Mouse (Mus musculus) cerebellum, adult 2 months (tissue): ENCODE measurements around the gene Enox1. TPM values are rescaled to one million over a fixed set of nuclear protein-coding genes. Genes with fewer than 3 reads are reported as not detected.
A peak's percentile ranks its signal among the peaks of the same experiment; 100 is the strongest.

ENCODE experiments used
- DNase-seq, 2 experiments: peaks; one replicate each; pipeline ENCODE4 v3.0.0; 2021
- H3K27ac ChIP-seq: fragments of 200-500 bp; 2 replicates; pipeline ENCODE4 v1.5.1; 2012; ENCODE audit warnings: low read length, control low read depth, inconsistent platforms; ENCODE audit not compliant: insufficient read depth
- H3K27me3 ChIP-seq: fragments of 200-500 bp; 2 replicates; pipeline ENCODE4 v1.6.1; 2012; ENCODE audit warnings: inconsistent platforms, mild to moderate bottlenecking, low read length, moderate library complexity; ENCODE audit not compliant: control insufficient read depth, insufficient read depth
- H3K4me1 ChIP-seq: fragments of 200-500 bp; 2 replicates; pipeline ENCODE4 v1.6.1; 2011; ENCODE audit warnings: low read length; ENCODE audit not compliant: control insufficient read depth, insufficient read depth
- H3K4me3 ChIP-seq: fragments of 200-500 bp; replicated peaks from 2 replicates; pipeline ENCODE3; 2011; ENCODE audit warnings: mild to moderate bottlenecking, low read depth, low read length, control low read depth; ENCODE audit not compliant: insufficient read depth
- CTCF ChIP-seq: fragments of 200-500 bp; IDR thresholded peaks from 2 replicates; pipeline ENCODE4 v1.5.1; 2011; ENCODE audit warnings: low read depth, mild to moderate bottlenecking, control low read depth, low read length, moderate library complexity, borderline replicate concordance; ENCODE audit not compliant: insufficient read depth
- POLR2A ChIP-seq: fragments of 200-500 bp; IDR thresholded peaks from 2 replicates; pipeline ENCODE4 v1.6.1; 2011; ENCODE audit warnings: low read length, control low read depth, borderline replicate concordance; ENCODE audit not compliant: insufficient read depth
- WGBS: fragments of 180-500 bp; shearing (Covaris S2); methylation state at CpG from one replicate; pipeline ENCODE4 v1.1.7; 2018; 5-methylcytosine and 5-hydroxymethylcytosine counted together
- polyA plus RNA-seq: library from polyadenylated mRNA; depleted of rRNA; stranded (reverse); fragments of >200 nt; gene quantifications from 2 replicates; pipeline ENCODE4 v1.2.3, GENCODE M21; 2012

Gene Enox1
- polyA plus RNA-seq, 1 experiment = 15.2 TPM

DNA sequence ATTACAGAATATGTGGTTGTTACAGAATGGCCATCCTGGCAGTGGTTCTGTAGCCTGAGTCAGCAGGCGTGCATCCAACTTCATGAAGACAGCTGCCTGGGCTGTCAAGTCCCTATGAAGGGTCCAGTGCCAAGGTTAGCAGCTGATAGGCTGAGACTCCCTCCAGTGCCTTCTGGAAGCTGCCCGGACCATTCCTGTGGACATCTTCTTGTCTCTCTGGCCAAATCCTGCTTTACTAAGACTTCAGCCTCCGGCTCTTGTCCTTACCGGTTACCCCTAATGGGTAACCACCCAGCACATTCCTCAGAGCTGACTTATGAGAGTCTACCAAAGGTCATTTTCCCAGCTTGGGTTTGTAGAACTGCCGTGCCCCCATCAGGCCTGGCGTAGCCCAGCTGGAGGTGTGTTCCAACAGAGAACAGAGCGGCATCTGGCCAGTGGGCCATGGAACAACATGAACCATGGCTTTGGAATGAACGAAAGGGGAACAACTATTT lies 328.4 kb downstream of the Enox1 start:
- WGBS = 25% methylated on average over 8 of the region's 8 CpGs
- Histone ChIP-seq H3K4me1 (peaks cover 5% of the 10 kb centered on the region), H3K27me3 (no peaks in the 10 kb centered on the region), H3K4me3 (no peak overlapping the region), H3K27ac (no peak overlapping the region)
- TF ChIP-seq CTCF (no peak), POLR2A (no peak)
- DNase-seq = peak; percentile 68 to 84

DNA sequence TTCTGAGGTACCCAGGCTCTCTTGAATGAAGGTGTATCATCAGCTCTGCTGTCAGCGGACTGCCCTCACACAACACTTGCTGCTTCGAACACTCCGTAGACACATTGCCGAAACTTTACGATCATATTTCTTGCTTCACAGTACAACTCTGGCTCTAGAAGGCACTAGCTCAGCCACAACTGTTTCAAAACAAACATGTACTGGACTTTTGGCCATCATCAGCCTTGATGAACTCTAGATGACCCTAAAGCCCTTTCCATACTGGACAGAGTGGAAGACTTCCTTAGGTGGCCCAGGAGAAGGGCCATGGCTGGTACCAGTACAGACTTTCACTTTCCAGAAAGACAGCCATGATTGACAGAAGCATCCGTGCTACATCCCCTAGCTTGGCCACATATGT lies 334.1 kb downstream of the Enox1 start:
- Histone ChIP-seq H3K27ac (no peak overlapping the region), H3K4me1 (no peaks in the 10 kb centered on the region), H3K4me3 (no peak overlapping the region), H3K27me3 (no peaks in the 10 kb centered on the region)
- no peak for DNase-seq
- TF ChIP-seq CTCF = no peak
- no peak for TF ChIP-seq POLR2A
- 96% methylated on average over 6 of the region's 6 CpGs for WGBS

DNA sequence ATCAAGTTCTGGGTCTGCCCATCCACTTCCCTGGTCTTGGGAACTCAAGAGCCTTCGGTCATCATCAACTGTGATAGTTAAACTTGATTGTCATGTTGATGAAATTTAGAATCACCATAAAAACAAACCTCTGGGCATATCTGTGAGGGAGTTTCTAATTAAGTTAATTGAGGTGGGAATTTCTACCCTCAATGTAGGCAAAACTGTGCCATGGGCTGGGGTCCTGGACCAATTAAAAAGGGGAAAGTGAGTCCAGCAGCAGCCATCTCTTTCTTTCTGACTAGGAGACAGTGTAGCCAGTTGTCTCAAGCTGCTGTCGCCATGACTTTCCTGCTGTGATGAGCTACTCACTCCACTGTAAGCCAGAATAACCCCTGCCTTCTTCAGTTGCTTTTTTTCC lies 335.2 kb downstream of the Enox1 start:
- TF ChIP-seq POLR2A (no peak), CTCF (no peak)
- H3K27me3 ChIP-seq = no peaks in the 10 kb centered on the region
- no peaks in the 10 kb centered on the region for H3K4me1 ChIP-seq
- H3K27ac ChIP-seq = no peak overlapping the region
- no peak overlapping the region for H3K4me3 ChIP-seq
- DNase-seq = no peak
- WGBS = 94% methylated on average over 2 of the region's 2 CpGs

DNA sequence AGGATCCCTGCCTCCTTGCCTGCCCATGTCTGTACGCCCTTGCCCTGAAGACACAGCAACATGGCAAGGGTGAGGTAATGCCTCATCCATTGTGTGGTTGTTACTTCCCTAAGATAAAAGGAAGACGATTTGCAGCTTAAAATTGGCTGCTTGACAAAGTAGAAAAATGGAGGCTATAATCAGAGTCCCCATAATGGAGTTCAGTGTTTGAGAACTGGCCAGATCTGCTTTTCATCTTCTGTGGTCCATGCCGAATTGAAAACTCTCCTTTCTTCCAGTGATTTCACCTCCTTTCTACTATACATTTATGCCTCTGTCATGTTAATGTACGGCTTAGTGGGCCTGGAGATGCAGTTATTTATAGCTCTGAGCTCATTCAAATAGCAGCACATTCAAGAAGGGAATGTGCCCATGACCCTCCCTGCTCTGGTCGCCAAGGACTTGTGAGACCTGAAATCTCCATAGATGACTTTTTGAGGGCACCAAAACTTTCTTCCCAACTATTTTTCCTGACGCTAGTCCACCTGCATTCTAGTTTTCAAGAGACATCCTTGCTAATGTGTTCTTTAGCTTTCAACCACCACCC lies 343.5 kb downstream of the Enox1 start:
- H3K4me3 ChIP-seq = no peak overlapping the region
- no peaks in the 10 kb centered on the region for H3K27me3 ChIP-seq
- 78% methylated on average over 6 of the region's 6 CpGs for WGBS
- H3K4me1 ChIP-seq = no peaks in the 10 kb centered on the region; the same call in 1 of the 2 replicates
- no peak overlapping the region for H3K27ac ChIP-seq
- TF ChIP-seq POLR2A = no peak
- TF ChIP-seq CTCF = no peak
- no peak for DNase-seq

- 83% methylated on average over 12 of the region's 12 CpGs for WGBS
- Histone ChIP-seq H3K4me1 (peaks cover 6% of the 10 kb centered on the region), H3K27ac (no peak overlapping the region), H3K27me3 (no peaks in the 10 kb centered on the region), H3K4me3 (no peak overlapping the region)
- no peak for DNase-seq
- TF ChIP-seq POLR2A = no peak
- no peak for TF ChIP-seq CTCF
These were observed 348.0 kb downstream of the Enox1 start for GRCm38 (mm10) chr14:77504458-77505135.

DNA sequence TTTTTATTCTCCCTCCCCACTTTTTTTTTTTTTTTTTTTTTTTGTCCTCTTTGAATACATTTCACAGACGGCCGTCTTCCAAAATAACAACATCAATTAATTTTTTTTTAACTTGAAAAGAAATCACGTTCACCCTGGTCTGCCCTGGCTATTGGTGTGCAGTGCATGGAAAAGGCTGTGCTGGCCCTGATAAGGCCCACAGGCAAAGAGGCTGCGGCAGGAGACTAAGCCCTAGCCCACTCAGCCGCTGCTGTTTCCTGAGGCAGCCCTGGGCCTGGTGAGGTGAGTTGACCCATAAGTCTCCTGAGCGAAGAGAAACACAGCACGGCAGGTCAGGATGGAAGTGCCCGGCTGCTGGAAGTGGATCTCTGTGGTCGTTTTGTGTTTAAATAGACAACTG lies 349.8 kb downstream of the Enox1 start:
- H3K27ac ChIP-seq = no peak overlapping the region
- no peak for DNase-seq
- TF ChIP-seq POLR2A = no peak
- TF ChIP-seq CTCF = no peak
- H3K4me3 ChIP-seq = no peak overlapping the region
- WGBS = 94% methylated on average over 9 of the region's 9 CpGs
- no peaks in the 10 kb centered on the region for H3K27me3 ChIP-seq
- H3K4me1 ChIP-seq = peaks cover 6% of the 10 kb centered on the region

DNA sequence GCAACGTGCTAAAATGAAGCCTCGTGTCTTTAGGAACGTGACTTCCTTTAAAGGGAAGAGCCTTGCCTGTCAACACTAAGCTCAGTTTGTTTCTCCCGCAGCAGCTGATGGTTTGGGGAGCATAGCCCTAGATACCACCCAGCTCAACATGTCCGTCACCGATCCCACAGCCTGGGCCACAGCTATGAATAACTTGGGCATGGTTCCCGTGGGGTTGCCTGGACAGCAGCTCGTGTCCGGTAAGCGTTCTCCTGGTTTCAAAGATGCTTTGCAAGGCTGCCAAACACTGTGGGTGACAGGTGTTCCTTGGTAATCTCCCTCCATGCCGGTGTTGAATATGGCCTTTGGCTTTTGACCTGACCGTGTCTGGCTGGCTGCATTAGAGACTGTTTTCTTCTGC lies 351.5 kb downstream of the Enox1 start:
- Histone ChIP-seq H3K4me3 (no peak overlapping the region), H3K27me3 (no peaks in the 10 kb centered on the region), H3K4me1 (peaks cover 6% of the 10 kb centered on the region), H3K27ac (no peak overlapping the region)
- WGBS = 18% methylated on average over 12 of the region's 12 CpGs
- DNase-seq = peak; percentile 62 to 80
- TF ChIP-seq POLR2A (no peak), CTCF (no peak)

- Histone ChIP-seq H3K27ac (no peak overlapping the region), H3K27me3 (no peaks in the 10 kb centered on the region), H3K4me3 (no peak overlapping the region), H3K4me1 (peaks cover 6% of the 10 kb centered on the region)
- DNase-seq = no peak
- TF ChIP-seq POLR2A = no peak
- no peak for TF ChIP-seq CTCF
- WGBS = 98% methylated on average over 6 of the region's 6 CpGs
These were observed 352.5 kb downstream of the Enox1 start for GRCm38 (mm10) chr14:77509042-77509441.
